Mouse (Mus musculus) intestine, postnatal 0 days (tissue): ENCODE results near the gene Slc25a34. TPM values are rescaled to one million over a fixed set of nuclear protein-coding genes. Genes with fewer than 3 reads are reported as not detected.

Experiments
- ATAC-seq: fragments of 200-750 bp; cut with Nextera tagmentation; 2 replicates; pipeline ENCODE4 v1.8.0; 2017; ENCODE audit warnings: mild to moderate bottlenecking, moderate TSS enrichment, moderate library complexity
- H3K27ac ChIP-seq: fragments of 300-500 bp; sonication (generic); 2 replicates; pipeline ENCODE4 v1.5.1; 2014; ENCODE audit warnings: mild to moderate bottlenecking, low read depth, low read length, moderate library complexity
- H3K27me3 ChIP-seq: fragments of 300-500 bp; sonication (generic); replicated peaks from 2 replicates; pipeline ENCODE4 v1.6.1; 2014; ENCODE audit warnings: low read length, mixed read lengths; ENCODE audit not compliant: control insufficient read depth, insufficient read depth
- H3K36me3 ChIP-seq: fragments of 300-500 bp; sonication (generic); 2 replicates; pipeline ENCODE4 v1.6.1; 2014; ENCODE audit warnings: mild to moderate bottlenecking, moderate library complexity; ENCODE audit not compliant: control insufficient read depth, insufficient read depth
- H3K4me1 ChIP-seq: fragments of 300-500 bp; sonication (generic); replicated peaks from 2 replicates; pipeline ENCODE4 v1.6.1; 2014; ENCODE audit warnings: antibody characterized with exemption, low read length, mixed read lengths; ENCODE audit not compliant: control insufficient read depth, insufficient read depth
- H3K4me2 ChIP-seq: fragments of 300-500 bp; sonication (generic); replicated peaks from 2 replicates; pipeline ENCODE4 v1.6.1; 2014; ENCODE audit warnings: low read depth, mild to moderate bottlenecking, moderate library complexity
- H3K4me3 ChIP-seq: fragments of 300-500 bp; sonication (generic); 2 replicates; pipeline ENCODE4 v1.5.1; 2014; ENCODE audit warnings: low read depth, low read length
- H3K9ac ChIP-seq: fragments of 300-500 bp; sonication (generic); 2 replicates; pipeline ENCODE4 v1.6.1; 2014; ENCODE audit warnings: mild to moderate bottlenecking, low read depth, low read length
- H3K9me3 ChIP-seq: fragments of 300-500 bp; sonication (generic); 2 replicates; pipeline ENCODE4 v1.6.1; 2016; ENCODE audit warnings: mixed run types; ENCODE audit not compliant: control insufficient read depth
- CTCF ChIP-seq: sonication (generic); IDR thresholded peaks from 2 replicates; pipeline ENCODE4 v1.5.1; 2016; ENCODE audit warnings: low read depth, mild to moderate bottlenecking, control low read depth, antibody characterized with exemption, moderate library complexity
- WGBS: fragments of 180-500 bp; shearing (Covaris S2); extraction: QIAGEN DNeasy Blood & Tissue Kit; methylation state at CpG from one replicate; pipeline ENCODE4 v1.1.7; 2014; 5-methylcytosine and 5-hydroxymethylcytosine counted together
- polyA plus RNA-seq: library from polyadenylated mRNA; unstranded; fragments of >200 nt; fragmentation: Nextera tagmentation; extraction: Ambion mirVana; gene quantifications from 2 replicates; pipeline ENCODE4 v1.2.1, GENCODE M21; 2015

The Slc25a34 gene
- polyA plus RNA-seq, 1 experiment from 2014 or later, result 23.8 TPM

- no peak for TF ChIP-seq CTCF
- 2% methylated on average over 9 of the region's 9 CpGs for WGBS
- peak overlapping the region; percentile 86 for H3K27ac ChIP-seq
- no peak for ATAC-seq
- peak overlapping the region; percentile 69 for H3K9ac ChIP-seq
- no peaks in the 10 kb centered on the region for H3K27me3 ChIP-seq
- peak overlapping the region; percentile 74 for H3K4me3 ChIP-seq
- no peaks in the 10 kb centered on the region for H3K9me3 ChIP-seq
- H3K4me1 ChIP-seq, result 0 out of 2 replicates have a peak, but pooled peaks cover 6% of the 10 kb centered on the region
- peaks cover 18% of the 10 kb centered on the region for H3K36me3 ChIP-seq
- H3K4me2 ChIP-seq, result peak overlapping the region; percentile 97
Measured at GRCm38 (mm10) chr4:141598894-141599250, 24.7 kb downstream of the Slc25a34 start.

- Histone ChIP-seq H3K27me3 (no peaks in the 10 kb centered on the region), H3K9ac (peak overlapping the region; percentile 69), H3K4me2 (peak overlapping the region; percentile 97), H3K27ac (peak overlapping the region; percentile 86), H3K36me3 (peaks cover 23% of the 10 kb centered on the region), H3K4me3 (peak overlapping the region; percentile 74), H3K9me3 (no peaks in the 10 kb centered on the region), H3K4me1 (0 out of 2 replicates have a peak, but pooled peaks cover 6% of the 10 kb centered on the region)
- WGBS, result 11% methylated on average over 19 of the region's 19 CpGs
- TF ChIP-seq CTCF, result no peak
- ATAC-seq, result no peak
Measured at GRCm38 (mm10) chr4:141598199-141598893, 25.3 kb downstream of the Slc25a34 start.

GRCm38 (mm10) chr4:141596700-141597328 is 26.8 kb downstream of the Slc25a34 start:
- no peak for ATAC-seq
- Histone ChIP-seq H3K9me3 (no peaks in the 10 kb centered on the region), H3K9ac (no peak overlapping the region), H3K4me1 (0 out of 2 replicates have a peak, but pooled peaks cover 5% of the 10 kb centered on the region), H3K27me3 (no peaks in the 10 kb centered on the region), H3K27ac (no peak overlapping the region), H3K36me3 (peaks cover 37% of the 10 kb centered on the region), H3K4me3 (no peak overlapping the region), H3K4me2 (0 out of 2 replicates have a peak overlapping the region, but pooled peaks have one; percentile 97)
- no peak for TF ChIP-seq CTCF
- 86% methylated on average over 8 of the region's 8 CpGs for WGBS

GRCm38 (mm10) chr4:141595605-141596268 is 27.9 kb downstream of the Slc25a34 start:
- no peak overlapping the region for H3K9ac ChIP-seq
- peak; percentile 69 for ATAC-seq
- 36% methylated on average over 9 of the region's 9 CpGs for WGBS
- H3K36me3 ChIP-seq, result peaks cover 47% of the 10 kb centered on the region
- no peaks in the 10 kb centered on the region for H3K27me3 ChIP-seq
- TF ChIP-seq CTCF, result peak; percentile 76
- H3K4me1 ChIP-seq, result 0 out of 2 replicates have a peak, but pooled peaks cover 3% of the 10 kb centered on the region
- no peaks in the 10 kb centered on the region for H3K9me3 ChIP-seq
- H3K4me2 ChIP-seq, result no peak overlapping the region
- no peak overlapping the region for H3K4me3 ChIP-seq
- no peak overlapping the region for H3K27ac ChIP-seq

GRCm38 (mm10) chr4:141595138-141595537 is 28.5 kb downstream of the Slc25a34 start:
- Histone ChIP-seq H3K9me3 (no peaks in the 10 kb centered on the region), H3K9ac (no peak overlapping the region), H3K4me3 (no peak overlapping the region), H3K27ac (no peak overlapping the region), H3K36me3 (peaks cover 52% of the 10 kb centered on the region), H3K4me2 (no peak overlapping the region), H3K27me3 (no peaks in the 10 kb centered on the region), H3K4me1 (0 out of 2 replicates have a peak, but pooled peaks cover 3% of the 10 kb centered on the region)
- WGBS, result 87% methylated on average over 11 of the region's 11 CpGs
- ATAC-seq, result no peak
- TF ChIP-seq CTCF, result no peak

GRCm38 (mm10) chr4:141591547-141591946 is 32.1 kb downstream of the Slc25a34 start:
- Histone ChIP-seq H3K9me3 (no peaks in the 10 kb centered on the region), H3K4me3 (no peak overlapping the region), H3K27ac (no peak overlapping the region), H3K4me2 (no peak overlapping the region), H3K27me3 (no peaks in the 10 kb centered on the region), H3K4me1 (no peaks in the 10 kb centered on the region), H3K9ac (no peak overlapping the region), H3K36me3 (peaks cover 86% of the 10 kb centered on the region)
- 14% methylated on average over 3 of the region's 3 CpGs for WGBS
- TF ChIP-seq CTCF, result peak; percentile 89
- ATAC-seq, result no peak
